Mouse (Mus musculus): ENCODE results near the gene Pax3. TPM values are rescaled to one million over a fixed set of nuclear protein-coding genes. Genes with fewer than 3 reads are reported as not detected.

Gene Pax3
- total and polyA plus RNA-seq, 3 experiments: 0.08 to 0.10 TPM; not detected in 1

DNA sequence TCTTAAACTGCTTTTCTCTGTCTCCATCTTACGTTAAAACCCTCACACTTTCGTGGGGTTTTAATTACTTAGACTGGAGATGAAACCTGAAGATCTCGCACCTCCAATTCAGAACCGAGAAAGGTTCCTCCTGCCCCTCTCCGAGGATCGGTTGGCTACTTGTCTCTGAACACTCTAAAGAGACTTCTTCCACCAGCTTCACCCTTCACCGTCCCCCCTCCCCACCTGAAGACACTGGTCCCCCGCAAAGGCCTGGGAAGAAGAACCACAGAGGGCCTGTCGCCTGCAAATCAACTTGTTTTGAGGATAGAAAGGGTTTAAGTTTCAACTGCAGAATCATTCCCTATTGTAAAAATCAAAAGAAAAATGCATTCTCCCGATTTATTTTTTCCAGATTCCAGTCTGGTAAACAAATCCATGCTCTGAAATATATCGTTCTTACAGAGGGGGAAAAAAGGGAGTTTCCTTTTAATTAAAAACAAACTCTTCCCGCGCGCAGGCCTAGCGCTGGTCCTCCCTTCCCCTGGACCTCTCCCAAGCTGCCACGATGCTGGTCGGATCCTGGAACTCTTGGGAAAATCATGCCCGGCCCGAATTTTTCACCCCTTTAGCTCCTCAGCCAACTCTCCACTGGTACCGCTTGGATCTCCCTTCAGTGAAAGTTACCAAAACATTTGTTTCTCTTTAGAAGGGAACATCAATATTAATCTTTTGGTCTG is 4.0 kb downstream of the Pax3 start:
- dilution Hi-C loops (cut with MboI; ENCODE audit: extremely low pct_ligation_motif_present, extremely low pct_unique_long_range_greater_than_20kb, low sequenced_read_pairs) (no loop called here), in situ Hi-C loops (cut with MboI; ENCODE audit: low pct_ligation_motif_present, low pct_unique_long_range_greater_than_20kb, low sequenced_read_pairs) (no loop called here)

DNA sequence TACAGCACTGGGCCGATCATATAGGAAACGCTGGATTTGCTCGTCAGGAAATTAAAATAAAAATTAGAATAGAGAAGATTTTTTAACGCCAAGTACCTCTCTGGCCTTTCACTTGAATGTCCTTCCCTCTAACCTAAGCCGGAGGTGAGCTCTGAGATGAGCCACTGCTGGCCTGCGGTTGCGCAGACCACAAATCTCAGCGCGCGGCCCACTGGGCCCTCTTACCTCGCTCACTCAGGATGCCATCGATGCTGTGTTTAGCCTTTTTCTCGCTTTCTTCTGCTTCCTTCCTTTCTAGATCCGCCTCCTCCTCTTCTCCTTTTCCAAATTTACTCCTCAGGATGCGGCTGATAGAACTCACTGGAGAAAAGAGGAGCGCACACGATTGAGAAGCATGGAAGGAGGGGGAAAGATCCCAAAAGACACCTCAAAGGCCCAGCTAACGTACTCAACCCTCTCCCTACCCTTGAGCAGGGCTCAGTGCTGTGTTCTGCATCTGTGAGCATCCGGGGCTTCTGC is 4.7 kb downstream of the Pax3 start:
- in situ Hi-C loops (cut with MboI; ENCODE audit: low pct_ligation_motif_present, low pct_unique_long_range_greater_than_20kb, low sequenced_read_pairs): no loop called here
- H3K9ac ChIP-seq (ENCODE audit: insufficient read depth, low read depth): no peak overlapping the region

More for the DNA sequence above, 4.0 kb downstream of the Pax3 start:
- no peak overlapping the region for H3K27ac ChIP-seq (ENCODE audit: insufficient read depth, low read depth)
- H3K9ac ChIP-seq (ENCODE audit: insufficient read depth, low read depth): no peak overlapping the region
- no peak for TF ChIP-seq HCFC1 (IDR thresholded peaks at IDR 0.05; ENCODE audit: low read depth, low read length)
- TF ChIP-seq JUND (conservative IDR thresholded peaks at IDR 0.05; ENCODE audit: low read depth, low read length): no peak
- no peak for TF ChIP-seq IRF4 (IDR thresholded peaks at IDR 0.05; ENCODE audit: low read depth, low read length)
- TF ChIP-seq CTCF (conservative IDR thresholded peaks at IDR 0.05 in 1 of 2, IDR thresholded peaks at IDR 0.05 in 1 of 2; ENCODE audit: low read depth in 2 of 2, low read length in 2 of 2): no peak
- no peak for TF ChIP-seq CHD1 (IDR thresholded peaks at IDR 0.05; ENCODE audit: low read depth, low read length)
- TF ChIP-seq UBTF (IDR thresholded peaks at IDR 0.05; ENCODE audit: low read depth, low read length): no peak
- TF ChIP-seq NELFE (IDR thresholded peaks at IDR 0.05; ENCODE audit: low read depth, low read length): no peak
- no peak for TF ChIP-seq ZNF384 (IDR thresholded peaks at IDR 0.05; ENCODE audit: low read depth, low read length)
- TF ChIP-seq MYC (IDR thresholded peaks at IDR 0.05; ENCODE audit: low read depth, low read length): no peak
- TF ChIP-seq SMC3 (IDR thresholded peaks at IDR 0.05; ENCODE audit: low read depth, low read length): no peak
- TF ChIP-seq USF1 (IDR thresholded peaks at IDR 0.05; ENCODE audit: low read depth, low read length): no peak
- no peak for TF ChIP-seq TBP (conservative IDR thresholded peaks at IDR 0.05; ENCODE audit: low read depth, low read length)
- TF ChIP-seq BHLHE40 (IDR thresholded peaks at IDR 0.05; ENCODE audit: low read depth, low read length): no peak
- TF ChIP-seq KAT2A (IDR thresholded peaks at IDR 0.05; ENCODE audit: insufficient replicate concordance, low read length): no peak
- TF ChIP-seq GABPA (IDR thresholded peaks at IDR 0.05; ENCODE audit: insufficient replicate concordance, low read depth, low read length): no peak
- no peaks in the 10 kb centered on the region for H3K36me3 ChIP-seq (replicated peaks in 1 of 2; ENCODE audit: control insufficient read depth in 1 of 2, insufficient read depth in 1 of 2, low read length in 1 of 2)
- no peaks in the 10 kb centered on the region for H3K27me3 ChIP-seq (replicated peaks)
- H3K4me3 ChIP-seq (replicated peaks in 1 of 3; ENCODE audit: low read depth in 2 of 3, low read length in 2 of 3, poor library complexity in 1 of 3): no peak overlapping the region
- H3K4me2 ChIP-seq (ENCODE audit: insufficient read depth, low read depth, poor library complexity, severe bottlenecking): no peak overlapping the region
- peaks cover 6% of the 10 kb centered on the region for H3K9me3 ChIP-seq (replicated peaks; ENCODE audit: low read length)
- H3K4me1 ChIP-seq (ENCODE audit: control insufficient read depth in 1 of 2, insufficient read depth in 2 of 2): no peaks in the 10 kb centered on the region; a peak in 1 of 4 replicates
- no peaks in the 10 kb centered on the region for H3K79me2 ChIP-seq (replicated peaks; ENCODE audit: control insufficient read depth, extremely low read depth, insufficient read depth, poor library complexity, severe bottlenecking)
- no peak for DNase-seq (ENCODE audit: extremely low read depth)

More for the DNA sequence above, 4.7 kb downstream of the Pax3 start:
- Histone ChIP-seq H3K27me3 (replicated peaks) (no peaks in the 10 kb centered on the region), H3K79me2 (replicated peaks; ENCODE audit: control insufficient read depth, extremely low read depth, insufficient read depth, poor library complexity, severe bottlenecking) (no peaks in the 10 kb centered on the region), H3K27ac (ENCODE audit: insufficient read depth, low read depth) (no peak overlapping the region), H3K9me3 (replicated peaks; ENCODE audit: low read length) (peaks cover 6% of the 10 kb centered on the region), H3K4me2 (ENCODE audit: insufficient read depth, low read depth, poor library complexity, severe bottlenecking) (no peak overlapping the region), H3K36me3 (replicated peaks in 1 of 2; ENCODE audit: control insufficient read depth in 1 of 2, insufficient read depth in 1 of 2, low read length in 1 of 2) (no peaks in the 10 kb centered on the region), H3K4me1 (ENCODE audit: control insufficient read depth in 1 of 2, insufficient read depth in 2 of 2) (peaks cover 0 to 6% of the 10 kb centered on the region in 2 experiments; a peak in 2 of 4 replicates), H3K4me3 (replicated peaks in 1 of 3; ENCODE audit: low read depth in 2 of 3, low read length in 2 of 3, poor library complexity in 1 of 3) (no peak overlapping the region)
- TF ChIP-seq MAZ (IDR thresholded peaks at IDR 0.05; ENCODE audit: low read depth, low read length) (no peak), MEF2A (IDR thresholded peaks at IDR 0.05; ENCODE audit: borderline replicate concordance, low read depth, low read length) (no peak), SIN3A (IDR thresholded peaks at IDR 0.05; ENCODE audit: low read length) (no peak), CHD1 (IDR thresholded peaks at IDR 0.05; ENCODE audit: low read depth, low read length) (no peak), MXI1 (IDR thresholded peaks at IDR 0.05; ENCODE audit: low read depth, low read length) (no peak), GABPA (IDR thresholded peaks at IDR 0.05; ENCODE audit: insufficient replicate concordance, low read depth, low read length) (no peak), MAX (IDR thresholded peaks at IDR 0.05; ENCODE audit: low read length) (no peak), JUND (conservative IDR thresholded peaks at IDR 0.05; ENCODE audit: low read depth, low read length) (no peak)
- no peak for DNase-seq (ENCODE audit: extremely low read depth)
- dilution Hi-C loops (cut with MboI; ENCODE audit: extremely low pct_ligation_motif_present, extremely low pct_unique_long_range_greater_than_20kb, low sequenced_read_pairs): no loop called here
